Mouse (Mus musculus) heart, postnatal 36 days (tissue): Measurements from ENCODE around the gene Gm21797. TPM values are rescaled to one million over a fixed set of nuclear protein-coding genes. Genes with fewer than 3 reads are reported as not detected.
"Not testable (repeated sequence)": the region's sequence is repeated elsewhere in the genome, so short reads cannot be mapped to it uniquely, and the experiment has no call there.

Experiments used
- DNase-seq, 2 experiments: peaks; one replicate each; pipeline ENCODE4 v3.0.0; 2021 to 2022
- intact Hi-C: fragments of 180-260 bp; cut with DNase I; formaldehyde crosslinking; loops from one replicate; pipeline ENCODE4 v1.15.1; 2025
- total RNA-seq, 2 experiments: library from RNA; stranded (reverse); gene quantifications; 2 replicates each; pipeline ENCODE4 v1.2.3; 2021

Gene Gm21797
- total RNA-seq: not detected

GRCm38 (mm10) chrY:40775665-40776064 lies at the start of gene Gm21797:
Gm21797 (minus strand) TSS chrY:40775765.
- intact Hi-C loops, DNase-seq: not testable (repeated sequence)

GRCm38 (mm10) chrY:40804614-40805013 lies 29.0 kb upstream of the Gm21797 start, which contains the start of gene Gm20795:
Gm20795 (plus strand) TSS chrY:40804914.
- DNase-seq, intact Hi-C loops: not testable (repeated sequence)

Other genes starting within 250 kb of the Gm21797 start
- gene Gm21852, start 123.8 kb downstream of the Gm21797 start, total RNA-seq: not detected
- not detected for gene Gm20795, start 29.1 kb upstream of the Gm21797 start, total RNA-seq